Mouse (Mus musculus): ENCODE measurements around the gene Casp14.
"Not testable (repeated sequence)": the region's sequence is repeated elsewhere in the genome, so short reads cannot be mapped to it uniquely, and the experiment has no call there.

Casp14 gene

GRCm38 (mm10) chr10:78670121-78670520 is 48.0 kb downstream of the Casp14 start:
- DNase-seq (ENCODE audit: low read depth, low spot score): not testable (repeated sequence)

DNA sequence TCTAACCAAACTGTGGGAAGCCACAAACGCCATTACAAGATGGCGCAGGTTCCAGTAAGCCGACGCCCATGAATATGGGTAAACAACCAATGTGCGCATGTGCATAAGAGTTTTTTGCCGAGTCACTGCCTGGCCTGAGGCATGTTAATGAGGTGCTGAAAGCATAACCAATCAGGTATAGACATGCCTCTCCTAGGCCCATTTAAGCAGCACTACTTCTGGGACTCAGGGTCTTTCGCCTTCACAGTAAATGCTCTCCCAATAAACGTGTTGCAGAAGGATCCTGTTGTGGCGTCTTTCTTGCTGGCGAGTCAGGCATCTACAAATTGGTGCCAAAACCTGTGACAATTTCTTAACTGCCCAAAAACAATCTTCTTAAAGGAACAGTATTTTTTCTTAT is 51.4 kb downstream of the Casp14 start:
- DNase-seq (ENCODE audit: low read depth, low spot score): not testable (repeated sequence)

GRCm38 (mm10) chr10:78664546-78664945 is 53.5 kb downstream of the Casp14 start:
- no peak for DNase-seq (ENCODE audit: low read depth, low spot score)

Data from c-Kit-negative CD71-positive TER-119-positive erythroid progenitor cells, embryonic 14.5 days (primary cell).